Mouse (Mus musculus): ENCODE results near the gene Krit1. TPM values are rescaled to one million over a fixed set of nuclear protein-coding genes. Genes with fewer than 3 reads are reported as not detected.

Krit1 gene
- polyA plus RNA-seq, 1 experiment from 2014 or later = 12.7 TPM

DNA sequence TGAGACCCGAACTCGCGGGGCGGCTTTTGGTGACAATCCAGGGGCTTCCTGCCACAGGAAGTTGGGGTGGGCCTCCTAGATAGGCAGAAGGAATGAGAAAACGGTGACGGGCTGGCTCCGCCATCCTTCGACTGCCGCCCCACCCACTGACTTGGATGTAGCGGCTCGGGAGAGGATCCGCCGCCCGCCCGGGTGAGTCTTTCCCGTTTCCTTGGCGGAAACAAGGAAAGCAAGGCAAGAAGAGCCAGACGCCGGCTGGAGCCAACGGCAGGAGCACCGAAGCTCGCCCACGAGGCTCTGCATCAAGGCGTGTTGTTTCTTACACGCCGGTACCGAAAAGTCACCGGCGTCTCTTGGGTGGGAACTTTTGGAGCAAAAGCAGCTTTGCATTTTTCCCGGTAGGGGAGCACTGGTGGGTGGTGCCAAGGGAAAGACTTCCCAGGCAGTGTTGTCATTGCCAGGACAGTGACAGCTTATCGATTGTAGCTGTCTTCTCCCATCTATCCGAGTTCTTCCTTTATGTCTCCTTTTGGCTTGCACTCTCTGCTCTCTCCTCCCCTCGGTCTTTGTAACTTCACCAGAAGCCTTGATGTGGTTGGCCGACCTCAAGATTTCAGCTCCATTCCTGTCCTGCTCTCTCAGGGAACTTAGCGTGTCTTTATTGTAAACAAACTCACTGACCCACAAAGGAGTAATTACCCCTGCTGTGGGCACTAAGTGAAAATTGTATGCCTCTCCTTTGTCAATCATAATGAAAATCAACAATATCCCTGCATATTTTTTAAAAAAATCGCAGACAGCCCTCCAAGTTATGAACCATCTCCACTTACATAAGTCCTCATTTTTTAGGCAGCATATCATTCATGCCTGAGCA, 545 bp downstream of the Krit1 start:
- H3K9ac ChIP-seq (replicated peaks) = peak overlapping the region; percentile 89
- no peaks in the 10 kb centered on the region for H3K27me3 ChIP-seq (ENCODE audit: insufficient read depth, low read length)
- H3K36me3 ChIP-seq (replicated peaks; ENCODE audit: insufficient read depth, low read length) = no peaks in the 10 kb centered on the region
- under 1% methylated on average over 36 of the region's 36 CpGs for WGBS (ENCODE audit: insufficient replicate concordance)
- TF ChIP-seq CTCF (IDR thresholded peaks at IDR 0.05; ENCODE audit: low read depth) = no peak; the same call in 1 of the 2 replicates
- no peak for TF ChIP-seq EP300 (IDR thresholded peaks at IDR 0.05; ENCODE audit: low read depth)
- H3K4me3 ChIP-seq (ENCODE audit: low read depth, low read length) = peak overlapping the region; percentile 89
- DNase-seq = no peak
- peaks cover 15% of the 10 kb centered on the region for H3K4me1 ChIP-seq (ENCODE audit: insufficient read depth)
- peak overlapping the region; percentile 84 for H3K27ac ChIP-seq (ENCODE audit: low read depth)
- ATAC-seq = peak; percentile 62
- peak overlapping the region; percentile 87 for H3K4me2 ChIP-seq (ENCODE audit: low read depth, low read length)
- no peaks in the 10 kb centered on the region for H3K9me3 ChIP-seq (ENCODE audit: low read length)

DNA sequence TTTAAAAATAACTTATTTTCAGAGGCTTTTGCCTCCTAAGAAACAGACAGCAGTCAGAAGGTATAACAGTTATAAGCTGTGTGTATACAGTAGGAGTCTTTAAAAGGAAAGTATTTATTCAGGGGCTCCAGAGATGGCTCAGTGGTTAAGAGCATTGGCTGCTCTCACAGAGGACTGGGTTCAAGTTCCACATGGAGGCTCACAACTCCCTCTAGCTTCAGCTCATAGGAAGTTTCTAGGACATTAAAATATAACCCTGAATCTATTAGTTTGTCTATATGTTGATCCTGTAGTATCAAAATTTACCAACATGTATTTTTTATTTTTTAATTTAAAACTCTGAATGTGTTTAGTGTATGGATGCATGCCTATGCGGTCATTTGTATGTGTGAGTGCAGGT, 5.5 kb downstream of the Krit1 start:
- no peaks in the 10 kb centered on the region for H3K9me3 ChIP-seq (ENCODE audit: low read length)
- ATAC-seq (no peak), DNase-seq (no peak)
- peaks cover 18% of the 10 kb centered on the region for H3K36me3 ChIP-seq (replicated peaks; ENCODE audit: insufficient read depth, low read length)
- no peak overlapping the region for H3K27ac ChIP-seq (ENCODE audit: low read depth)
- H3K4me1 ChIP-seq (ENCODE audit: insufficient read depth) = no peaks in the 10 kb centered on the region
- no peak overlapping the region for H3K4me3 ChIP-seq (ENCODE audit: low read depth, low read length)
- H3K4me2 ChIP-seq (ENCODE audit: low read depth, low read length) = no peak overlapping the region
- TF ChIP-seq EP300 (IDR thresholded peaks at IDR 0.05; ENCODE audit: low read depth) = no peak
- 90% methylated on average over 1 of the region's 1 CpGs for WGBS (ENCODE audit: insufficient replicate concordance)
- no peak overlapping the region for H3K9ac ChIP-seq (replicated peaks)
- no peaks in the 10 kb centered on the region for H3K27me3 ChIP-seq (ENCODE audit: insufficient read depth, low read length)

DNA sequence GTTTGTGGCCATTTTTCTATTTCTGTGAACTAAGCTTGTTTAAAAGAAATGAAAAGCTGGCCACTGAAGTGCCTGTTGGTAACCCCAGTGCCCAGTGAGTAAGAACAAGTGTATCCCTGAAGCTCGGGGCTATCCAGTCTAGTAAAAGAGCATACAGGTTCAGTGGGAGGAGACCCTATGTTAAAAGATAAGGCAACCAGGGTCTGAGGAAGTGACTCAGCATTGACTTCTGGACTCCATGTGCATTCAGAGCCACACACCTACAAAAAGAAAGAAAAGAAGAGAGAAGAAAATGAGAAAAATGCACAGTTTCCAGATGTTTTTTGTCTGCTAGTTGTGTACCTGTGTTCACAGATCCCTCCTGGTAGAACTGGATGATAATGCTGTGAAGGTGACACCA, 31.1 kb downstream of the Krit1 start:
- ATAC-seq = no peak
- Histone ChIP-seq H3K4me3 (ENCODE audit: low read depth, low read length) (no peak overlapping the region), H3K4me1 (ENCODE audit: insufficient read depth) (no peaks in the 10 kb centered on the region), H3K4me2 (ENCODE audit: low read depth, low read length) (no peak overlapping the region), H3K9ac (replicated peaks) (no peak overlapping the region), H3K27ac (ENCODE audit: low read depth) (no peak overlapping the region), H3K27me3 (ENCODE audit: insufficient read depth, low read length) (no peaks in the 10 kb centered on the region), H3K9me3 (ENCODE audit: low read length) (no peaks in the 10 kb centered on the region; the same call in 1 of the 2 replicates), H3K36me3 (replicated peaks; ENCODE audit: insufficient read depth, low read length) (peaks cover 31% of the 10 kb centered on the region)
- 49% methylated on average over 1 of the region's 1 CpGs for WGBS (ENCODE audit: insufficient replicate concordance)
- TF ChIP-seq CTCF (IDR thresholded peaks at IDR 0.05; ENCODE audit: low read depth) (no peak), EP300 (IDR thresholded peaks at IDR 0.05; ENCODE audit: low read depth) (no peak)
- DNase-seq = no peak

DNA sequence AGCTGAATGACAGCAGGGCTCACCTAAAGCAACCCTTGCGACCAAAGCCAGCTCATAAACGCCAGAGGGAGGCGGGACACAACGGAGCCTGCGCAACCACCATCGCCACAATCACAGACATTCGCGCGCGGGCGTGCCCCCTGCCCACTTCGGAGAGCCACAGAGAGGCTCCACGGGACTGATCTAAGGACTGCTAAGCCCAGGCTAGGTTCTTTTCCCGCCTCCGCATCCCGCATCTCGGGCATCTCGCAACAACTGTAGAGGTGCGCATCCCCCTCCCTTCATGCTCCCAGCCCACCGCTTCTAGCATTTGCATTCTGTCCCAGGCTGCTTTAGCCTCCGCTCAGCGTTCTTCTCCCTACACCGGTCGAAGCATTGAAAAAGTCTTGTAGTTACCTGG, 42.0 kb downstream of the Krit1 start, which contains the start of gene Lrrd1:
Gene Lrrd1 (plus strand): TSS at position 148 of the 400 bp plus-strand sequence.
- Histone ChIP-seq H3K9me3 (ENCODE audit: low read length) (no peaks in the 10 kb centered on the region), H3K4me1 (ENCODE audit: insufficient read depth) (peaks cover 5% of the 10 kb centered on the region), H3K27me3 (ENCODE audit: insufficient read depth, low read length) (no peaks in the 10 kb centered on the region), H3K9ac (replicated peaks) (no peak within 1 kb of the TSS), H3K4me2 (ENCODE audit: low read depth, low read length) (peak within 1 kb of the TSS; percentile 55), H3K27ac (ENCODE audit: low read depth) (no peak within 1 kb of the TSS), H3K36me3 (replicated peaks; ENCODE audit: insufficient read depth, low read length) (peaks cover 8% of the 10 kb centered on the region), H3K4me3 (ENCODE audit: low read depth, low read length) (no peak within 1 kb of the TSS)
- 15% methylated on average over 24 of the region's 24 CpGs for WGBS (ENCODE audit: insufficient replicate concordance)
- ATAC-seq (no peak), DNase-seq (peak; percentile 16)
- TF ChIP-seq EP300 (IDR thresholded peaks at IDR 0.05; ENCODE audit: low read depth) = no peak
- no peak for TF ChIP-seq CTCF (IDR thresholded peaks at IDR 0.05; ENCODE audit: low read depth)

DNA sequence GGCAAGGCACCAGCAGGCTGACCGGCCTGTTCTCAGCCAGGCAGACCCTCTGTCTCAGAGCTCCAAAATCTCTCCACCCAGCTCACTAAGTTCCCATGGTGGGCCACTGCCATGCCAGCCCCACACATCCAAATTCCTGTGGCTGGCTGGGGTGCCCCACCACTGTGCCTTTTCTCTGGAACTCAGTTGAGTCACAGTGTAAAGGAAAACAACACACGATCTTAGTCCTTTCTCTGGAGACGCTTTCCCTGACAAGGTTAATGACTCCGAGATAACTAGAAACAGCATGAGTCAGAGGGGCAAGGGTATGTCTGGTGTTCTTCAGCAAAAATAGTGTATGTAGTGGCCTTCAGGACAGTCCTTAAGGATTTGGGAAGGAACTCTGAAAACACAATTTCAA, 67.2 kb downstream of the Krit1 start:
- ATAC-seq = no peak
- Histone ChIP-seq H3K36me3 (replicated peaks; ENCODE audit: insufficient read depth, low read length) (no peaks in the 10 kb centered on the region), H3K27me3 (ENCODE audit: insufficient read depth, low read length) (no peaks in the 10 kb centered on the region), H3K9ac (replicated peaks) (no peak overlapping the region), H3K27ac (ENCODE audit: low read depth) (no peak overlapping the region), H3K4me1 (ENCODE audit: insufficient read depth) (no peaks in the 10 kb centered on the region), H3K9me3 (ENCODE audit: low read length) (no peaks in the 10 kb centered on the region), H3K4me2 (ENCODE audit: low read depth, low read length) (no peak overlapping the region), H3K4me3 (ENCODE audit: low read depth, low read length) (no peak overlapping the region)
- 81% methylated on average over 4 of the region's 4 CpGs for WGBS (ENCODE audit: insufficient replicate concordance)
- no peak for DNase-seq
- no peak for TF ChIP-seq EP300 (IDR thresholded peaks at IDR 0.05; ENCODE audit: low read depth)
- no peak for TF ChIP-seq CTCF (IDR thresholded peaks at IDR 0.05; ENCODE audit: low read depth)

DNA sequence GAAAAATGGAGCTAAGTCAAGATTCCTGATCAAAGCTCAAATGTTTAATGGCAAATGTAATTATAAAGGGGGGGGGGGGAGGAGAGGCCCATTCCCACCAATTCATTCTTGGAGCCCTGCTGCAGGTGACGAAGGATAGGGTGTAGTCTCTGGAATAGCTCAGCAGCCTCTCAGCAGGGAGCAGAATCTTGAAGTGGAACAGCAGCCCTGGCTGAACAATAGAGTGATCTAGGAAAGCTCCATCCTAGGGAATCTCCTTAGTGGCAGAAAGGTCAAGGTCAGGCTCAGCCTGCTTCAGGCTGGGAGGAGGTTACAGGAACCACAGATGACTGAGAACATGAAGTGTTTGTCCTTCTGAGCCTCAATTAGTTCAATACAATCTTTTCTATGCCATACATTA, 69.4 kb downstream of the Krit1 start:
- 80% methylated on average over 1 of the region's 1 CpGs for WGBS (ENCODE audit: insufficient replicate concordance)
- Histone ChIP-seq H3K4me3 (ENCODE audit: low read depth, low read length) (no peak overlapping the region), H3K4me2 (ENCODE audit: low read depth, low read length) (no peak overlapping the region), H3K36me3 (replicated peaks; ENCODE audit: insufficient read depth, low read length) (no peaks in the 10 kb centered on the region), H3K9me3 (ENCODE audit: low read length) (no peaks in the 10 kb centered on the region), H3K27me3 (ENCODE audit: insufficient read depth, low read length) (no peaks in the 10 kb centered on the region), H3K27ac (ENCODE audit: low read depth) (no peak overlapping the region), H3K4me1 (ENCODE audit: insufficient read depth) (no peaks in the 10 kb centered on the region), H3K9ac (replicated peaks) (no peak overlapping the region)
- DNase-seq = no peak
- TF ChIP-seq CTCF (IDR thresholded peaks at IDR 0.05; ENCODE audit: low read depth) = no peak
- no peak for TF ChIP-seq EP300 (IDR thresholded peaks at IDR 0.05; ENCODE audit: low read depth)
- ATAC-seq = no peak
